Mouse (Mus musculus): Measurements from ENCODE around the gene Olfr1512. TPM values are rescaled to one million over a fixed set of nuclear protein-coding genes. Genes with fewer than 3 reads are reported as not detected.

The Olfr1512 gene
- polyA plus RNA-seq, 1 experiment from 2014 or later, result not detected

GRCm38 (mm10) chr14:52331069-52331750, 47.8 kb downstream of the Olfr1512 start:
- H3K27ac ChIP-seq, result peak overlapping the region; percentile 65
- H3K27me3 ChIP-seq, result no peaks in the 10 kb centered on the region
- H3K36me3 ChIP-seq (ENCODE audit: poor library complexity, severe bottlenecking), result no peaks in the 10 kb centered on the region
- H3K9ac ChIP-seq, result no peak overlapping the region; the same call in 1 of the 2 replicates
- no peaks in the 10 kb centered on the region for H3K9me3 ChIP-seq (replicated peaks)
- WGBS, result 4% methylated on average over 4 of the region's 4 CpGs
- H3K4me1 ChIP-seq, result peaks cover 48% of the 10 kb centered on the region
- H3K4me3 ChIP-seq, result no peak overlapping the region
- no peak for ATAC-seq
- peak overlapping the region; percentile 32 for H3K4me2 ChIP-seq

- ATAC-seq, result peak; percentile 65
Measured at GRCm38 (mm10) chr14:52327910-52328812, 50.8 kb downstream of the Olfr1512 start, which contains the start of gene Sall2. TSS of gene Sall2 (minus strand) at chr14:52328762.

DNA sequence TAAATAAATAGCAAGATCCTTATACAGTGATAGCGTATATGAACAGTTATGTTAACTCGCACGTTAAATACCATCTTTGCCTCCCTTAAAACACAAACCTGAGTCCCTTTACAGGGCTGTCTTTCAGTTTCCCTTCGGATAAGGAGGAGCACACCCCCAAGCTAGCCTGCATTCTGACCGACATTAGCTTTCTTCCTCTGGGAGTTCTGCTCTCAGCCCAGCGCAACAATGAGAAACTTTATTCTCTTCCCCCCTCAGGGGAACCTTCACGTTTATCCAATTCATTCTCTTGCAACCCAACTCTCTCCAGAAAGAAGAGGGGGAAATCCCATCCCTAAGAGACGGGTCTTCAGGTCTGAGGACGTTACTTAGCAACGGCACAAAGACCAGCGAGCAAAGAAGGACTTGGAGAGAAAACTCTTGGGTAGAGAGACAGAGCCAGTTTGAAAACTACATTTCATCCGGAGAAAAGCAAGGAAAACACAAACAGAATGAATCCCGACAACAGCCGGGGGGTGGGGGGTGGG, 51.5 kb downstream of the Olfr1512 start:
- peaks cover 57% of the 10 kb centered on the region for H3K4me1 ChIP-seq

More at GRCm38 (mm10) chr14:52327910-52328812, 50.8 kb downstream of the Olfr1512 start, which contains the start of gene Sall2:
- Histone ChIP-seq H3K36me3 (ENCODE audit: poor library complexity, severe bottlenecking) (no peaks in the 10 kb centered on the region), H3K9ac (peak within 1 kb of the TSS; percentile 77), H3K4me3 (peak within 1 kb of the TSS; percentile 60), H3K27ac (peak within 1 kb of the TSS; percentile 81), H3K9me3 (replicated peaks) (no peaks in the 10 kb centered on the region), H3K27me3 (no peaks in the 10 kb centered on the region), H3K4me2 (peak within 1 kb of the TSS; percentile 79), H3K4me1 (peaks cover 57% of the 10 kb centered on the region)
- WGBS, result under 1% methylated on average over 26 of the region's 26 CpGs

GRCm38 (mm10) chr14:52325890-52326289, 53.1 kb downstream of the Olfr1512 start:
- Histone ChIP-seq H3K4me2 (peak overlapping the region; percentile 79), H3K4me1 (peaks cover 44% of the 10 kb centered on the region), H3K27me3 (no peaks in the 10 kb centered on the region), H3K9me3 (replicated peaks) (no peaks in the 10 kb centered on the region), H3K4me3 (peak overlapping the region; percentile 60), H3K36me3 (ENCODE audit: poor library complexity, severe bottlenecking) (no peaks in the 10 kb centered on the region), H3K9ac (0 out of 2 replicates have a peak overlapping the region, but pooled peaks have one; percentile 77), H3K27ac (0 out of 2 replicates have a peak overlapping the region, but pooled peaks have one; percentile 5)
- peak; percentile 51; the same call in 1 of the 2 replicates for ATAC-seq
- under 1% methylated on average over 4 of the region's 4 CpGs for WGBS

More for the DNA sequence above, 51.5 kb downstream of the Olfr1512 start:
- Histone ChIP-seq H3K9ac (peak overlapping the region; percentile 77), H3K4me3 (peak overlapping the region; percentile 60), H3K4me2 (peak overlapping the region; percentile 79), H3K27ac (peak overlapping the region; percentile 81), H3K9me3 (replicated peaks) (no peaks in the 10 kb centered on the region), H3K36me3 (ENCODE audit: poor library complexity, severe bottlenecking) (no peaks in the 10 kb centered on the region), H3K27me3 (no peaks in the 10 kb centered on the region)
- peak; percentile 57 for ATAC-seq
- WGBS, result under 1% methylated on average over 14 of the region's 14 CpGs

Other genes with a start within 250 kb of the Olfr1512 start
- gene Supt16, start 181.8 kb downstream of the Olfr1512 start, polyA plus RNA-seq (2015; fragmentation: Nextera tagmentation; extraction: Ambion mirVana), result 83.8 and 86.1 TPM in 2 replicates
- gene Chd8, start 121.4 kb downstream of the Olfr1512 start, polyA plus RNA-seq (2015; fragmentation: Nextera tagmentation; extraction: Ambion mirVana), result 44.5 and 48.6 TPM in 2 replicates
- 53.2 and 58.2 TPM in 2 replicates for gene Tox4, start 100.0 kb downstream of the Olfr1512 start, polyA plus RNA-seq (2015; fragmentation: Nextera tagmentation; extraction: Ambion mirVana)
- gene Rab2b, start 99.6 kb downstream of the Olfr1512 start, polyA plus RNA-seq (2015; fragmentation: Nextera tagmentation; extraction: Ambion mirVana), result 33.7 and 37.6 TPM in 2 replicates
- 55.3 and 55.6 TPM in 2 replicates for gene Mettl3, start 74.0 kb downstream of the Olfr1512 start, polyA plus RNA-seq (2015; fragmentation: Nextera tagmentation; extraction: Ambion mirVana)
- gene Sall2, start 50.4 kb downstream of the Olfr1512 start, polyA plus RNA-seq (2015; fragmentation: Nextera tagmentation; extraction: Ambion mirVana), result 38.2 and 47.4 TPM in 2 replicates
- not detected in 2 replicates for gene Olfr1513, start 22.8 kb downstream of the Olfr1512 start, polyA plus RNA-seq (2015; fragmentation: Nextera tagmentation; extraction: Ambion mirVana)
- not detected in 2 replicates for gene Olfr1511, start 18.2 kb upstream of the Olfr1512 start, polyA plus RNA-seq (2015; fragmentation: Nextera tagmentation; extraction: Ambion mirVana)
- not detected in 2 replicates for gene Olfr1510, start 35.2 kb upstream of the Olfr1512 start, polyA plus RNA-seq (2015; fragmentation: Nextera tagmentation; extraction: Ambion mirVana)
- gene Olfr1509, start 63.8 kb upstream of the Olfr1512 start, polyA plus RNA-seq (2015; fragmentation: Nextera tagmentation; extraction: Ambion mirVana), result not detected in 2 replicates
- not detected in 2 replicates for gene Olfr1508, start 88.3 kb upstream of the Olfr1512 start, polyA plus RNA-seq (2015; fragmentation: Nextera tagmentation; extraction: Ambion mirVana)
- gene Olfr1507, start 116.6 kb upstream of the Olfr1512 start, polyA plus RNA-seq (2015; fragmentation: Nextera tagmentation; extraction: Ambion mirVana), result not detected in 2 replicates

All from forebrain, embryonic 13.5 days (tissue).